Mouse (Mus musculus): ENCODE measurements around the gene Dock2. TPM values are rescaled to one million over a fixed set of nuclear protein-coding genes. Genes with fewer than 3 reads are reported as not detected.

Dock2 gene
- polyA plus RNA-seq, 1 experiment from 2014 or later, result 2.1 TPM

DNA sequence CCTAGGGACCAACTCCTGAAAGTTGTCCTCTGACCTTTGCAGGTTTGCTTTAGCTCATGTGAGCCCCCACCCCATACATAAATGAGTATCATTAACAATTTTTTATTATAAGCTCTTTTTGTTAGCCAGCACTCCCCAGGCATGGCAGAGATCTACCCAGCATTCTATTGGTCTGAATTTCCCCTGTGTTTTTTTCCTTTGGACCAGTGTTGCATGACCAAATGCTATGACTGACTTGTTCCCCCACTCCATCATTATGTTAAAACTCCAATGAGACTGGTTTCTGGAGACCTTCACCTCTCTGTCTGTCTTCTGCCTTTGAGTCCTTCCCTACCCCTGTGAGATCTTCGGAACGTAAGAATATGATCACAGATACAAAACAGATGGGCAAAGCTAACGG, 588.5 kb downstream of the Dock2 start:
- ATAC-seq (ENCODE audit: borderline replicate concordance, extremely low read depth, low FRiP score, low TSS enrichment), result no peak
- 77% methylated on average over 3 of the region's 3 CpGs for WGBS
- Histone ChIP-seq H3K4me3 (no peak overlapping the region), H3K4me2 (no peak overlapping the region), H3K9me3 (no peaks in the 10 kb centered on the region), H3K4me1 (peaks cover 15% of the 10 kb centered on the region), H3K27me3 (no peaks in the 10 kb centered on the region), H3K27ac (0 out of 2 replicates have a peak overlapping the region, but pooled peaks have one; percentile 51), H3K9ac (no peak overlapping the region), H3K36me3 (no peaks in the 10 kb centered on the region)

DNA sequence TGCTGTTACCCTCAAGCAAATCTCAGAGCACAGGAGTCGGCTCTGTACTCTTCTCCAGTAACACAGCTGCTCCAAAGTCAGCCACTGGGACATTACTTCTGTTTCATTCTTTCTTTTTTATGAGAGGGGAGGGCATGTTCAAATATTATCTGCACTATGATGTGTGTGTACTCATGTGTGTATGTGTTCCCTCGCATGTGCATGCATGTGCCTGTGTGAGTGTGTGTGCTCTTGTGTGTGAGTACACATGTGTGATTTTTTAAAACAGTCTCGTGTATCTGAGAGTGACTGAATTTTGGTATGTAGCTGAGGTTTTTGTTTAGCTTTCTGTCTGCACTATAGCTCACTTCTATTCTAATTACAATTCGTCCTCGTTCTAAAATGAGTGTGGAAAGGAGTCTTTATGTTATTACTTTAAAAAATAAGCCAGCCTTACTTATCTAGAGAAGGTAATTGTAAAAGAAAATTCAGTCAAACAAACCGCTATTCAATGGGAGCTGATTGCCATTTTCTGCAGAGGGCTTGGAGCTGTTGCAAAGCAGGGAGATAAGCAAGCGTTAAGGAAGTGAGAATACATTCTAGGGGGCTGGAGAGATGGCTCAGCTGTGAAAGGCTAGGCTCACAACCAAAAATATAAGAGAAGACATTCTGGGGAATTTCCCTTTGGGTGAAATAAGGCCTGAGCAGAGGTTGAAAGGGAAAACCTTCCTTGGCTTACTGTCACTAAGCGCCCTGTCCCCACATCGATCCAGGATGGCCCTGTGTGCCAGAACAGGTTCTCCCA, 589.3 kb downstream of the Dock2 start:
- Histone ChIP-seq H3K4me2 (no peak overlapping the region), H3K27ac (peak overlapping the region; percentile 63), H3K4me1 (peaks cover 15% of the 10 kb centered on the region), H3K4me3 (no peak overlapping the region), H3K9ac (no peak overlapping the region), H3K9me3 (no peaks in the 10 kb centered on the region), H3K27me3 (no peaks in the 10 kb centered on the region), H3K36me3 (no peaks in the 10 kb centered on the region)
- 29% methylated on average over 9 of the region's 9 CpGs for WGBS
- ATAC-seq (ENCODE audit: borderline replicate concordance, extremely low read depth, low FRiP score, low TSS enrichment), result peak; percentile 79; the same call in 1 of the 2 replicates

DNA sequence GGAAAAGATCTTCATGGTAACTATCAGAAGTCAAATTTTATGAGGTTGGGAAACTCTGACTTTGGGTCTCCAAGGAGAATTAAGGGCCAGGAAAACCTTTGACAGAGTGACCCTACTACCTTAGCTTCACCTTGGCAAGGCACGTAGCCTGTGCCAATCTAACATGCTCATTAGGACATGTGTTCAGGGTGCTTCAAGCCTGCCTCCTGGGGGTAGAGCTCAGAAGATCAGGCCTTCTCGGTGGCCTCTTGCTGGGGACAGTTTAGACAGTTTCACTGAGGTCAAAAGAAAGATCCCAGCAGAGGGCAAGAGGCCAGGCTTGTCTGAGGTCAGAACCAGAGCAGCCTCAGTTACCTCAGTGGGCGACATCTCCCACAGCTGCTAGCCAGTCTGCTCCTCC, 590.0 kb downstream of the Dock2 start:
- no peak overlapping the region for H3K4me2 ChIP-seq
- no peaks in the 10 kb centered on the region for H3K36me3 ChIP-seq
- 41% methylated on average over 3 of the region's 3 CpGs for WGBS
- H3K4me3 ChIP-seq, result no peak overlapping the region
- no peak overlapping the region for H3K9ac ChIP-seq
- no peak for ATAC-seq (ENCODE audit: borderline replicate concordance, extremely low read depth, low FRiP score, low TSS enrichment)
- no peaks in the 10 kb centered on the region for H3K9me3 ChIP-seq
- peak overlapping the region; percentile 63 for H3K27ac ChIP-seq
- no peaks in the 10 kb centered on the region for H3K27me3 ChIP-seq
- H3K4me1 ChIP-seq, result peaks cover 15% of the 10 kb centered on the region

DNA sequence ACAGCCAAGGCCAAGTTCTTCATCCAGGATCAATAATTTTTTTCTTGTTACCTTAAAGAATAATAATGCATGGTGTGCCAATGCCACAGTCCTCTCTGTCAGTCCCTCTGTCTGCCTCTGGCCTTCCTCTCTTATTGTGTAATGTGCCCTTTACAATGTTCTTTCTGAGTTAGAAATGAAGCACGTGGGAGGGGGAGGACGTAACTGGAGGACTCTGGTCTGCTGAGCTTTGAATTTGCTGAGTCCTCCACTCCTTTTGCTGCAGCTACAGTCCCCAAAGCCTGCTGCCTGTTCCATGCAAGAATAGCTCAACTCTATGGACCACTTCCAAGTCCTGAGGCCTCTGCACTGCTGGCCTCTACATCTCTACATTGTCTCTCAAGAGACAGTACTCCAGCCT, 599.4 kb downstream of the Dock2 start:
- H3K4me1 ChIP-seq, result peaks cover 25% of the 10 kb centered on the region
- no peak overlapping the region for H3K4me2 ChIP-seq
- no peak overlapping the region for H3K9ac ChIP-seq
- H3K9me3 ChIP-seq, result no peaks in the 10 kb centered on the region
- 65% methylated on average over 2 of the region's 2 CpGs for WGBS
- no peak for ATAC-seq (ENCODE audit: borderline replicate concordance, extremely low read depth, low FRiP score, low TSS enrichment)
- no peak overlapping the region for H3K4me3 ChIP-seq
- H3K27ac ChIP-seq, result peak overlapping the region; percentile 13; the same call in 1 of the 2 replicates
- H3K27me3 ChIP-seq, result no peaks in the 10 kb centered on the region
- H3K36me3 ChIP-seq, result no peaks in the 10 kb centered on the region

DNA sequence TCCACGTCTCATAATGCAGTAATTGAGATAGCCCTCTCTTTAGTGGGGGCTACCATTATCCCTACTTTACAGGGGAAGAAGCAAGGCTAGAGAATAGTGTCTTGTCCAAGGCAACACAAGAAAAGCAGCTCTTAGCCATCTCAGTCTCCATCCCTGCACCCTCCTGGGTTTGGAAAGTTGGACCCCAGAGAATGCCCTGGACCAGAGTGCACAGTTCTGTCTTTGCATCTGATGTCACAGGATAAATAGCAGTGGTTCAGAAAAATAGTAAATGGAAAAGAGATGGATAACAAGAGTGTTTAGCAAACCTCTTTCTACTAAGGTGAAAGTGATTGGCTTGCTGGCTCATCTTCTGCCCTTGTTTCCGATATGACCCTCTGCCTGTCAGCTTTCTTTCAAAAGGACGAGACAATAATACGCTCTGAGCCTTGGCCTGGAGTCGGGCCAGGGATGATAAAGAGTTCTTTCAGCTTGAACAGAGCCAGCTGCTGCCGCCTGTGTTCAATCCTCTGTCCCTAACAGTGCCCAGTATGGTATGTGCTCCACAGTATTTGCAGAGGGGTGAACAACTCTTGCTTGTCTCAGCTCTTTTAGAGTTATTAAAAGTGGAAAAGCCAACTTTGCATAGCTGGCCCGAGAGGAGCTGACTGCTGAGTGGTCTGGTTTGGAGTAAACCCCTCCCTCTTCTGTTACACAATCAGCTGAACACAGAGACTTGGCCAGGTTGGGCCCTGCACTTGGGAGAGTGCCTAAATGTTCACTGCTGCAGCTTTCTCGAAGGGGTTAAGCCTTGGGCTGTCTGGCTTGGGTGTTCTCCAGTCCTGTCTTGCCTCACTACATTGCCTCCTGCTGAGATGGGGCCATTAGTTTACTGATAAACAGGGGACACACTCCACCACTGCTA, 602.2 kb downstream of the Dock2 start:
- H3K27me3 ChIP-seq, result no peaks in the 10 kb centered on the region
- 8% methylated on average over 8 of the region's 8 CpGs for WGBS
- H3K9me3 ChIP-seq, result no peaks in the 10 kb centered on the region
- H3K4me1 ChIP-seq, result peaks cover 25% of the 10 kb centered on the region
- ATAC-seq (ENCODE audit: borderline replicate concordance, extremely low read depth, low FRiP score, low TSS enrichment), result peak; percentile 97
- H3K4me3 ChIP-seq, result no peak overlapping the region
- H3K27ac ChIP-seq, result peak overlapping the region; percentile 81
- no peak overlapping the region for H3K9ac ChIP-seq
- H3K4me2 ChIP-seq, result peak overlapping the region; percentile 7; the same call in 1 of the 2 replicates
- H3K36me3 ChIP-seq, result no peaks in the 10 kb centered on the region

DNA sequence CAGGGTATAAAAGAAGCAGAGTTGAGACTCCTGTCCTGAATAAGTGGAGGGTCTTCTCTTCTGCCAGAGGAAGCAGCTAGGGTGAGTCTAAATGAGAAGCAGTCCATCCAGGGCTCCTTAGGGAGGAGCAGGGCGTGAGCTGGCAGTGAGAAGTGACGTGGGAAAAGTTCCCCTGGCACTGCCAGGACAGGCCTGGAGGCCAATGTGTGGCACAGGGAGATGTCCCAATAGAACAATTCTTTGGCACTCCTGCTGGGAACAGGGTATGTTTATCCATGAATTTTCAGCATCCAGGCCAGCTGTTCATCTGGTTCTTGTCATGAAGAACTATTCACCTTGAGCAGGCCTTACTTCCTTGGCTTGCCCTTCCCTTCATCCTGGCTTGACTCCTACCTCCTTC, 604.9 kb downstream of the Dock2 start:
- Histone ChIP-seq H3K4me2 (no peak overlapping the region), H3K36me3 (no peaks in the 10 kb centered on the region), H3K9me3 (no peaks in the 10 kb centered on the region), H3K27ac (no peak overlapping the region), H3K27me3 (no peaks in the 10 kb centered on the region), H3K4me3 (no peak overlapping the region), H3K9ac (no peak overlapping the region), H3K4me1 (peaks cover 22% of the 10 kb centered on the region)
- 75% methylated on average over 2 of the region's 2 CpGs for WGBS
- no peak for ATAC-seq (ENCODE audit: borderline replicate concordance, extremely low read depth, low FRiP score, low TSS enrichment)

Other genes starting within 250 kb of the Dock2 start
- gene Spdl1, start 49.7 kb upstream of the Dock2 start, polyA plus RNA-seq (2015; fragmentation: Nextera tagmentation; extraction: Ambion mirVana), result 22.9 and 24.2 TPM in 2 replicates

Measured in lung, embryonic 15.5 days (tissue).